Mouse (Mus musculus): ENCODE data around the gene Plek2. TPM values are rescaled to one million over a fixed set of nuclear protein-coding genes. Genes with fewer than 3 reads are reported as not detected.

The Plek2 gene
- total and polyA plus RNA-seq, 3 experiments: 0.10 to 0.29 (median 0.27) TPM

GRCm38 (mm10) chr12:78891149-78891548 is 15.6 kb downstream of the Plek2 start:
- Histone ChIP-seq H3K27ac (no peak overlapping the region), H3K79me2 (replicated peaks; ENCODE audit: control insufficient read depth, insufficient read depth, low read length) (no peaks in the 10 kb centered on the region), H3K27me3 (ENCODE audit: control insufficient read depth, insufficient read depth, low read length) (no peaks in the 10 kb centered on the region), H3K36me3 (ENCODE audit: control insufficient read depth, insufficient read depth, low read length) (peaks cover 3% of the 10 kb centered on the region; the same call in 1 of the 2 replicates), H3K9ac (ENCODE audit: low read depth, low read length) (no peak overlapping the region), H3K4me1 (ENCODE audit: control insufficient read depth, insufficient read depth, low read length) (no peaks in the 10 kb centered on the region), H3K4me3 (no peak overlapping the region)
- 66% methylated on average over 2 of the region's 2 CpGs for WGBS
- no peak for DNase-seq
- intact Hi-C loops (cut with DNase I): no loop called here
- TF ChIP-seq CTCF (IDR thresholded peaks at IDR 0.05): no peak
- TF ChIP-seq EP300 (IDR thresholded peaks at IDR 0.05; ENCODE audit: insufficient read depth, low read depth, low read length): no peak
- TF ChIP-seq POLR2A (IDR thresholded peaks at IDR 0.05; ENCODE audit: insufficient read depth, low read depth, low read length): no peak

- WGBS: 34% methylated on average over 1 of the region's 1 CpGs
- no peak for TF ChIP-seq EP300 (IDR thresholded peaks at IDR 0.05; ENCODE audit: insufficient read depth, low read depth, low read length)
- no peak for TF ChIP-seq POLR2A (IDR thresholded peaks at IDR 0.05; ENCODE audit: insufficient read depth, low read depth, low read length)
Measured at GRCm38 (mm10) chr12:78890062-78890461, 16.7 kb downstream of the Plek2 start.

GRCm38 (mm10) chr12:78874581-78874980 is 32.2 kb downstream of the Plek2 start:
- no peak overlapping the region for H3K9ac ChIP-seq (ENCODE audit: low read depth, low read length)
- 96% methylated on average over 3 of the region's 3 CpGs for WGBS
- peaks cover 7% of the 10 kb centered on the region for H3K36me3 ChIP-seq (ENCODE audit: control insufficient read depth, insufficient read depth, low read length)
- TF ChIP-seq POLR2A (IDR thresholded peaks at IDR 0.05; ENCODE audit: insufficient read depth, low read depth, low read length) (no peak), CTCF (IDR thresholded peaks at IDR 0.05) (no peak), EP300 (IDR thresholded peaks at IDR 0.05; ENCODE audit: insufficient read depth, low read depth, low read length) (no peak)
- H3K27ac ChIP-seq: no peak overlapping the region
- intact Hi-C loops (cut with DNase I): no loop called here
- no peaks in the 10 kb centered on the region for H3K27me3 ChIP-seq (ENCODE audit: control insufficient read depth, insufficient read depth, low read length)
- H3K79me2 ChIP-seq (replicated peaks; ENCODE audit: control insufficient read depth, insufficient read depth, low read length): no peaks in the 10 kb centered on the region; the same call in 1 of the 2 replicates
- H3K4me1 ChIP-seq (ENCODE audit: control insufficient read depth, insufficient read depth, low read length): no peaks in the 10 kb centered on the region; the same call in 1 of the 2 replicates
- no peak overlapping the region for H3K4me3 ChIP-seq
- no peak for DNase-seq

More at GRCm38 (mm10) chr12:78890062-78890461, 16.7 kb downstream of the Plek2 start:
- no peak overlapping the region for H3K9ac ChIP-seq (ENCODE audit: low read depth, low read length)
- no peaks in the 10 kb centered on the region for H3K4me1 ChIP-seq (ENCODE audit: control insufficient read depth, insufficient read depth, low read length)
- no peaks in the 10 kb centered on the region for H3K27me3 ChIP-seq (ENCODE audit: control insufficient read depth, insufficient read depth, low read length)
- DNase-seq: no peak
- H3K79me2 ChIP-seq (replicated peaks; ENCODE audit: control insufficient read depth, insufficient read depth, low read length): no peaks in the 10 kb centered on the region
- H3K4me3 ChIP-seq: no peak overlapping the region
- H3K36me3 ChIP-seq (ENCODE audit: control insufficient read depth, insufficient read depth, low read length): peaks cover 3% of the 10 kb centered on the region
- intact Hi-C loops (cut with DNase I): no loop called here
- no peak overlapping the region for H3K27ac ChIP-seq

GRCm38 (mm10) chr12:78868115-78868514 is 38.6 kb downstream of the Plek2 start:
- no peak overlapping the region for H3K27ac ChIP-seq
- no peak for TF ChIP-seq CTCF (IDR thresholded peaks at IDR 0.05)
- no peak for TF ChIP-seq POLR2A (IDR thresholded peaks at IDR 0.05; ENCODE audit: insufficient read depth, low read depth, low read length)
- no peak for TF ChIP-seq EP300 (IDR thresholded peaks at IDR 0.05; ENCODE audit: insufficient read depth, low read depth, low read length)
- H3K36me3 ChIP-seq (ENCODE audit: control insufficient read depth, insufficient read depth, low read length): peaks cover 2% of the 10 kb centered on the region
- peaks cover 3% of the 10 kb centered on the region; the same call in 1 of the 2 replicates for H3K79me2 ChIP-seq (replicated peaks; ENCODE audit: control insufficient read depth, insufficient read depth, low read length)
- no peak for DNase-seq
- H3K27me3 ChIP-seq (ENCODE audit: control insufficient read depth, insufficient read depth, low read length): no peaks in the 10 kb centered on the region
- intact Hi-C loops (cut with DNase I): loop anchor here (10.0 kb wide), 2 partner anchors 643 to 1777 kb away; partner anchors contain the start of genes Erh, Gphn and Slc39a9
- no peak overlapping the region for H3K9ac ChIP-seq (ENCODE audit: low read depth, low read length)
- no peak overlapping the region for H3K4me3 ChIP-seq
- H3K4me1 ChIP-seq (ENCODE audit: control insufficient read depth, insufficient read depth, low read length): peaks cover 1% of the 10 kb centered on the region
- WGBS: 78% methylated on average over 1 of the region's 1 CpGs

- no peak for TF ChIP-seq EP300 (IDR thresholded peaks at IDR 0.05; ENCODE audit: insufficient read depth, low read depth, low read length)
- peak; percentile 39 for TF ChIP-seq CTCF (IDR thresholded peaks at IDR 0.05)
- no peak for TF ChIP-seq POLR2A (IDR thresholded peaks at IDR 0.05; ENCODE audit: insufficient read depth, low read depth, low read length)
- no peak for DNase-seq
- H3K9ac ChIP-seq (ENCODE audit: low read depth, low read length): no peak overlapping the region
- no peak overlapping the region for H3K4me3 ChIP-seq
- H3K27me3 ChIP-seq (ENCODE audit: control insufficient read depth, insufficient read depth, low read length): no peaks in the 10 kb centered on the region
- WGBS: 88% methylated on average over 1 of the region's 1 CpGs
- peaks cover 2% of the 10 kb centered on the region for H3K4me1 ChIP-seq (ENCODE audit: control insufficient read depth, insufficient read depth, low read length)
- H3K36me3 ChIP-seq (ENCODE audit: control insufficient read depth, insufficient read depth, low read length): peaks cover 8% of the 10 kb centered on the region
- no peak overlapping the region for H3K27ac ChIP-seq
- peaks cover 3% of the 10 kb centered on the region; the same call in 1 of the 2 replicates for H3K79me2 ChIP-seq (replicated peaks; ENCODE audit: control insufficient read depth, insufficient read depth, low read length)
- intact Hi-C loops (cut with DNase I): loop anchor here (10.0 kb wide), 2 partner anchors 641 to 1779 kb away; partner anchors contain the start of genes Erh, Gphn and Slc39a9
Measured at GRCm38 (mm10) chr12:78865434-78865833, 41.3 kb downstream of the Plek2 start.

GRCm38 (mm10) chr12:78862254-78862730 is 44.5 kb downstream of the Plek2 start:
- Histone ChIP-seq H3K9ac (ENCODE audit: low read depth, low read length) (peak overlapping the region; percentile 82), H3K79me2 (replicated peaks; ENCODE audit: control insufficient read depth, insufficient read depth, low read length) (peaks cover 6% of the 10 kb centered on the region; the same call in 1 of the 2 replicates), H3K36me3 (ENCODE audit: control insufficient read depth, insufficient read depth, low read length) (peaks cover 12% of the 10 kb centered on the region), H3K27ac (peak overlapping the region; percentile 99), H3K4me1 (ENCODE audit: control insufficient read depth, insufficient read depth, low read length) (peaks cover 4% of the 10 kb centered on the region), H3K4me3 (peak overlapping the region; percentile 92), H3K27me3 (ENCODE audit: control insufficient read depth, insufficient read depth, low read length) (no peaks in the 10 kb centered on the region)
- under 1% methylated on average over 22 of the region's 22 CpGs for WGBS
- no peak for DNase-seq
- no peak for TF ChIP-seq CTCF (IDR thresholded peaks at IDR 0.05)
- TF ChIP-seq EP300 (IDR thresholded peaks at IDR 0.05; ENCODE audit: insufficient read depth, low read depth, low read length): no peak
- no peak for TF ChIP-seq POLR2A (IDR thresholded peaks at IDR 0.05; ENCODE audit: insufficient read depth, low read depth, low read length)
- intact Hi-C loops (cut with DNase I): loop anchor here (5.0 to 10.0 kb wide), 3 partner anchors 115 to 1783 kb away; partner anchors contain the start of genes Erh, Gphn, Mpp5 and Slc39a9
